Mouse (Mus musculus) MEL (cell line): ENCODE results near the gene Ptgs1. TPM values are rescaled to one million over a fixed set of nuclear protein-coding genes. Genes with fewer than 3 reads are reported as not detected.

Source experiments
- DNase-seq: peaks from one replicate; pipeline ENCODE4 v3.0.0; 2011; ENCODE audit warnings: low read depth, low spot score
- H3K27ac ChIP-seq: 2 replicates; pipeline ENCODE4 v1.5.1; 2012; ENCODE audit warnings: low read depth, mild to moderate bottlenecking, control low read depth, low read length, moderate library complexity; ENCODE audit not compliant: control insufficient read depth
- H3K27me3 ChIP-seq, 2 experiments: fragments of 150-350 bp in 1 of 2; sonication (generic) in 1 of 2; 2 replicates each; pipeline ENCODE4 v1.6.1; 2012; ENCODE audit warnings: low read length in 2 of 2, mild to moderate bottlenecking in 2 of 2, improper control_type of control experiment in 1 of 2, moderate library complexity in 1 of 2; ENCODE audit not compliant: insufficient read depth in 2 of 2, control insufficient read depth in 1 of 2
- H3K36me3 ChIP-seq, 2 experiments: 2 replicates each; pipeline ENCODE4 v1.6.1; 2012 to 2014; ENCODE audit warnings: low read length in 2 of 2, improper control_type of control experiment in 1 of 2, inconsistent platforms in 1 of 2, mild to moderate bottlenecking in 1 of 2; ENCODE audit not compliant: insufficient read depth in 2 of 2, control insufficient read depth in 1 of 2
- H3K4me1 ChIP-seq, 2 experiments: fragments of 150-350 bp in 1 of 2; sonication (generic) in 1 of 2; 2 replicates each; pipeline ENCODE4 v1.6.1; 2012; ENCODE audit warnings: low read length in 2 of 2, improper control_type of control experiment in 1 of 2, mild to moderate bottlenecking in 1 of 2; ENCODE audit not compliant: insufficient read depth in 2 of 2, control insufficient read depth in 1 of 2
- H3K4me3 ChIP-seq, 2 experiments: fragments of 150-350 bp in 1 of 2; sonication (generic) in 1 of 2; 2 replicates each; pipeline ENCODE4 v1.5.1; 2012; ENCODE audit warnings: low read depth in 2 of 2, low read length in 2 of 2, mild to moderate bottlenecking in 2 of 2, moderate library complexity in 2 of 2, control low read depth in 1 of 2, improper control_type of control experiment in 1 of 2; ENCODE audit not compliant: control insufficient read depth in 1 of 2, insufficient read depth in 1 of 2
- H3K79me2 ChIP-seq: 2 replicates; pipeline ENCODE4 v1.6.1; 2012; ENCODE audit warnings: mild to moderate bottlenecking, low read length, moderate library complexity; ENCODE audit not compliant: control insufficient read depth, poor library complexity, insufficient read depth
- H3K9ac ChIP-seq: 2 replicates; pipeline ENCODE4 v1.6.1; 2012; ENCODE audit warnings: low read depth, mild to moderate bottlenecking, control low read depth, low read length, moderate library complexity; ENCODE audit not compliant: control insufficient read depth, poor library complexity, severe bottlenecking
- H3K9me3 ChIP-seq: fragments of 150-350 bp; sonication (generic); replicated peaks from 2 replicates; pipeline ENCODE4 v1.6.1; 2012; ENCODE audit warnings: mild to moderate bottlenecking, low read length, improper control_type of control experiment, moderate library complexity; ENCODE audit not compliant: insufficient read depth
- CHD1 ChIP-seq: IDR thresholded peaks from 2 replicates; pipeline ENCODE4 v1.6.1; 2012; ENCODE audit warnings: low read depth, mild to moderate bottlenecking, inconsistent platforms, low read length, improper control_type of control experiment
- E2F4 ChIP-seq: IDR thresholded peaks from 2 replicates; pipeline ENCODE4 v1.6.1; 2011; ENCODE audit warnings: low read depth, low read length, improper control_type of control experiment, borderline replicate concordance
- ETS1 ChIP-seq: IDR thresholded peaks from 2 replicates; pipeline ENCODE4 v1.6.1; 2012; ENCODE audit warnings: low read depth, mild to moderate bottlenecking, inconsistent platforms, low read length, improper control_type of control experiment, moderate library complexity
- GATA1 ChIP-seq: IDR thresholded peaks from 2 replicates; pipeline ENCODE4 v1.6.1; 2011; ENCODE audit warnings: low read depth, low read length, improper control_type of control experiment
- MAX ChIP-seq: IDR thresholded peaks from 2 replicates; pipeline ENCODE4 v1.6.1; 2011; ENCODE audit warnings: low read length, improper control_type of control experiment
- MAZ ChIP-seq: IDR thresholded peaks from 2 replicates; pipeline ENCODE4 v1.6.1; 2012; ENCODE audit warnings: low read depth, mild to moderate bottlenecking, inconsistent platforms, low read length, improper control_type of control experiment
- MEF2A ChIP-seq: IDR thresholded peaks from 2 replicates; pipeline ENCODE4 v1.6.1; 2014; ENCODE audit warnings: low read depth, mild to moderate bottlenecking, inconsistent platforms, low read length, improper control_type of control experiment; ENCODE audit not compliant: poor library complexity, insufficient replicate concordance, severe bottlenecking; ENCODE audit errors: extremely low read depth
- MXI1 ChIP-seq: IDR thresholded peaks from 2 replicates; pipeline ENCODE4 v1.6.1; 2011; ENCODE audit warnings: mild to moderate bottlenecking, low read depth, low read length, improper control_type of control experiment
- MYB ChIP-seq: IDR thresholded peaks from 2 replicates; pipeline ENCODE4 v1.6.1; 2011; ENCODE audit warnings: mild to moderate bottlenecking, low read depth, low read length, improper control_type of control experiment
- MYC ChIP-seq: IDR thresholded peaks from 2 replicates; pipeline ENCODE4 v1.6.1; 2011; ENCODE audit warnings: low read depth, mild to moderate bottlenecking, low read length, improper control_type of control experiment, moderate library complexity
- NELFE ChIP-seq: IDR thresholded peaks from 2 replicates; pipeline ENCODE4 v1.6.1; 2011; ENCODE audit warnings: low read depth, low read length, improper control_type of control experiment
- NRF1 ChIP-seq: IDR thresholded peaks from 2 replicates; pipeline ENCODE4 v1.6.1; 2014; ENCODE audit warnings: low read depth, mild to moderate bottlenecking, inconsistent platforms, low read length, improper control_type of control experiment, moderate library complexity; ENCODE audit not compliant: poor library complexity, insufficient read depth, severe bottlenecking
- POLR2A ChIP-seq, 2 experiments: IDR thresholded peaks; 2 replicates each; pipeline ENCODE4 v1.6.1; 2011 to 2012; ENCODE audit warnings: low read length in 2 of 2, mild to moderate bottlenecking in 2 of 2, control low read depth in 1 of 2, improper control_type of control experiment in 1 of 2, low read depth in 1 of 2, moderate library complexity in 1 of 2; ENCODE audit not compliant: control insufficient read depth in 1 of 2, insufficient read depth in 1 of 2, poor library complexity in 1 of 2
- POLR2AphosphoS5 ChIP-seq: IDR thresholded peaks from 2 replicates; pipeline ENCODE4 v1.6.1; 2012; ENCODE audit warnings: low read depth, borderline replicate concordance, mild to moderate bottlenecking, inconsistent platforms, low read length, moderate library complexity, mixed read lengths
- RAD21 ChIP-seq: IDR thresholded peaks from 2 replicates; pipeline ENCODE4 v1.6.1; 2011; ENCODE audit warnings: mild to moderate bottlenecking, low read depth, low read length, improper control_type of control experiment
- RCOR1 ChIP-seq: IDR thresholded peaks from 2 replicates; pipeline ENCODE4 v1.6.1; 2012; ENCODE audit warnings: low read depth, mild to moderate bottlenecking, inconsistent platforms, low read length, improper control_type of control experiment
- SIN3A ChIP-seq: IDR thresholded peaks from 2 replicates; pipeline ENCODE4 v1.6.1; 2012; ENCODE audit warnings: low read length, improper control_type of control experiment, inconsistent platforms
- TAL1 ChIP-seq: IDR thresholded peaks from 2 replicates; pipeline ENCODE4 v1.6.1; 2012; ENCODE audit warnings: mild to moderate bottlenecking, inconsistent platforms, low read length, moderate library complexity, mixed read lengths
- USF1 ChIP-seq: IDR thresholded peaks from 2 replicates; pipeline ENCODE4 v1.6.1; 2014; ENCODE audit warnings: low read depth, mild to moderate bottlenecking, inconsistent platforms, low read length, improper control_type of control experiment, moderate library complexity
- USF2 ChIP-seq, 2 experiments: IDR thresholded peaks; 2 replicates each; pipeline ENCODE4 v1.6.1; 2011 to 2012; ENCODE audit warnings: improper control_type of control experiment in 2 of 2, low read length in 2 of 2, borderline replicate concordance in 1 of 2, inconsistent platforms in 1 of 2, low read depth in 1 of 2, mild to moderate bottlenecking in 1 of 2; ENCODE audit not compliant: insufficient read depth in 1 of 2
- ZKSCAN1 ChIP-seq: IDR thresholded peaks from 2 replicates; pipeline ENCODE4 v1.6.1; 2012; ENCODE audit warnings: low read depth, mild to moderate bottlenecking, inconsistent platforms, low read length, improper control_type of control experiment, moderate library complexity
- ZMIZ1 ChIP-seq: IDR thresholded peaks from 2 replicates; pipeline ENCODE4 v1.6.1; 2012; ENCODE audit warnings: low read depth, mild to moderate bottlenecking, inconsistent platforms, low read length, improper control_type of control experiment, moderate library complexity
- polyA plus RNA-seq, 2 experiments: library from polyadenylated mRNA; stranded (reverse) in 1 of 2; unstranded in 1 of 2; fragments of >175 nt in 1 of 2; fragments of >200 nt in 1 of 2; gene quantifications; 2 replicates each; pipeline versions ENCODE4 v1.2.1 to v1.2.4; 2012; ENCODE audit warnings: low replicate concordance in 2 of 2, low read depth in 1 of 2; ENCODE audit not compliant: insufficient read length in 2 of 2, insufficient read depth in 1 of 2, missing spikeins in 1 of 2
- total RNA-seq: library from RNA; depleted of rRNA; stranded (reverse); fragments of 300-350 nt; gene quantifications from 2 replicates; pipeline ENCODE4 v1.2.3, GENCODE M21; 2012

The Ptgs1 gene
- total and polyA plus RNA-seq, 3 experiments, result 3.9 to 20.0 TPM; not detected in 1

DNA sequence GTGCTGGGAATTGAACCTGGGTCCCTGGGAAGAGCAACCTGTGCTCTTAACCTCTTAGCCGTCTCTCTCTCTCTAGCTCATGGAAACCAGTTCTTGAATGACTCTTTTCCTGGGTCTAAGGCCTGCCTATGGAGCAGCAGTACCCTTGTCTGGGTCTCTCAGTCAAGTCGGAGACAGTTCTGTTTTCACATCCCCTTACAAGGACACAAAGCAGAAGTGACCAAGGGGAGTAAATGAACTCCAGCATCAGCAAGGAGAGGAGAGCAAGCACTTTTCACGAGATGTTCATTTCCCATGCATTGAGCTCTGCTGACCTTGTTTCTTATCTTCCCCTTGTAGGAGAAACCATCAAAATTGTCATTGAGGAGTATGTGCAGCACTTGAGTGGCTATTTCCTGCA is 14.5 kb downstream of the Ptgs1 start:
- no peaks in the 10 kb centered on the region for H3K79me2 ChIP-seq
- no peaks in the 10 kb centered on the region for H3K36me3 ChIP-seq
- TF ChIP-seq MYC (no peak), POLR2AphosphoS5 (no peak), E2F4 (no peak), RAD21 (no peak), TAL1 (no peak)
- no peaks in the 10 kb centered on the region for H3K27me3 ChIP-seq
- no peaks in the 10 kb centered on the region for H3K9me3 ChIP-seq
- no peaks in the 10 kb centered on the region for H3K4me1 ChIP-seq
- H3K27ac ChIP-seq, result no peak overlapping the region
- H3K4me3 ChIP-seq, result no peak overlapping the region
- no peak overlapping the region for H3K9ac ChIP-seq
- DNase-seq, result no peak

DNA sequence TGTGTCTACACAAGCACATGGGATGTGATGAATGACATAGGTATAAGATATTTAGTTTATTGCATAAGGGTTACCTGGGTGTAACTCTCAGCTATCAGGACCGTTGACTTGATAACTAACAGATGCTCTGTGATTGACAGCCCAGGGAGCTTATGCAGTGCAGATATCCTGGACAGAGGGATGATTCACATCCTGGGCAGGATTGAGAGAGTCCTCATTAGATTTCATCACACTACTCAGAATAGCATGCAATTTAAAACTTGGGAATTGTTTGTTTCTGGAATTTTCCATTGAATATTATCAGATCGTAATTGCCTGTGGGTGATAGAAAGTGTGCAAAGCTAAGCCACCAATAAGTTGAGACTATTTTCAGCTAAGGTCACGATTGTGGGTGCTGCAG is 17.7 kb downstream of the Ptgs1 start:
- Histone ChIP-seq H3K27me3 (no peaks in the 10 kb centered on the region), H3K9me3 (no peaks in the 10 kb centered on the region), H3K9ac (no peak overlapping the region), H3K27ac (no peak overlapping the region), H3K4me3 (no peak overlapping the region), H3K79me2 (no peaks in the 10 kb centered on the region), H3K4me1 (no peaks in the 10 kb centered on the region), H3K36me3 (no peaks in the 10 kb centered on the region)
- DNase-seq, result no peak
- TF ChIP-seq GATA1 (no peak), USF2 (IDR thresholded peaks at IDR 0.05; ENCODE audit: borderline replicate concordance in 1 of 2, insufficient read depth in 1 of 2, low read depth in 1 of 2, low read length in 2 of 2) (no peak), E2F4 (no peak), MYB (no peak), POLR2A (IDR thresholded peaks at IDR 0.05; ENCODE audit: control insufficient read depth in 1 of 2, insufficient read depth in 1 of 2, low read depth in 1 of 2, low read length in 2 of 2, poor library complexity in 1 of 2) (no peak), NRF1 (no peak)

DNA sequence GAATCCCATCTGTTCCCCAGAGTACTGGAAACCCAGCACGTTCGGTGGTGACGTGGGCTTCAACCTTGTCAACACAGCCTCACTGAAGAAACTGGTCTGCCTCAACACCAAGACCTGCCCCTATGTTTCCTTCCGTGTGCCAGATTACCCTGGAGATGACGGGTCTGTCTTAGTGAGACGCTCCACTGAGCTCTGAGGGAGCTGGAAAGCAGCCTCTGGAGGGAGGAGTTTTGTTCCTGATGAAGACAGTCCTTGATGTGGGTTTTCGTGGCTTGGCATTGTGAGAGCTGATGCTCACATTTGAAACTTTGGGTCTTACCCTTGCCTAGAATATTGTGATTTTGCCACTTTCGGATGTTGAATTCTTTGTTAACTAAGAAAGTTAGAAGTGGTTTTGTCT is 20.9 kb downstream of the Ptgs1 start:
- H3K27me3 ChIP-seq, result no peaks in the 10 kb centered on the region
- H3K9me3 ChIP-seq, result no peaks in the 10 kb centered on the region
- H3K4me1 ChIP-seq, result no peaks in the 10 kb centered on the region
- H3K36me3 ChIP-seq, result no peaks in the 10 kb centered on the region
- H3K9ac ChIP-seq, result no peak overlapping the region
- TF ChIP-seq NELFE (no peak), E2F4 (no peak), MXI1 (no peak), CHD1 (no peak), MYB (no peak), ZKSCAN1 (no peak), MAZ (no peak), USF1 (no peak), ETS1 (no peak), RCOR1 (no peak), SIN3A (no peak), ZMIZ1 (no peak), MEF2A (no peak), USF2 (IDR thresholded peaks at IDR 0.05; ENCODE audit: borderline replicate concordance in 1 of 2, insufficient read depth in 1 of 2, low read depth in 1 of 2, low read length in 2 of 2) (no peak), MAX (no peak)
- no peaks in the 10 kb centered on the region for H3K79me2 ChIP-seq
- H3K27ac ChIP-seq, result no peak overlapping the region
- no peak for DNase-seq
- H3K4me3 ChIP-seq, result no peak overlapping the region
